Mouse (Mus musculus): ENCODE measurements around the gene Gpbp1l1. TPM values are rescaled to one million over a fixed set of nuclear protein-coding genes. Genes with fewer than 3 reads are reported as not detected.

Gpbp1l1 gene
- total RNA-seq (2023): 83.2 to 97.4 TPM (median 87.2 TPM) in 4 replicates

GRCm38 (mm10) chr4:116557306-116558121 is at the start of gene Gpbp1l1:
Gene Gpbp1l1, plus strand, starts transcription at chr4:116557658.

GRCm38 (mm10) chr4:116555413-116556300 is 1.8 kb upstream of the Gpbp1l1 start, which contains the start of gene Tmem69:
Gene Tmem69, minus strand, starts transcription at chr4:116555936.

GRCm38 (mm10) chr4:116596379-116596778 is 38.9 kb downstream of the Gpbp1l1 start, which contains the start of gene Ccdc17:
Gene Ccdc17, plus strand, starts transcription at chr4:116596654.

GRCm38 (mm10) chr4:116627722-116628662 is 70.5 kb downstream of the Gpbp1l1 start, which contains the start of gene Nasp:
Gene Nasp, minus strand, starts transcription at chr4:116627941.

Other genes starting within 250 kb of the Gpbp1l1 start
- 32.6 to 36.2 TPM (median 34.6 TPM) in 4 replicates for gene Mast2, start 93.5 kb upstream of the Gpbp1l1 start, total RNA-seq (2023)
- gene Ipp, start 50.1 kb upstream of the Gpbp1l1 start, total RNA-seq (2023): 12.5 to 15.4 TPM (median 14.5 TPM) in 4 replicates
- 10.7 to 11.1 TPM (median 10.9 TPM) in 4 replicates for gene Tmem69, start 1.7 kb upstream of the Gpbp1l1 start, total RNA-seq (2023)
- 17.6 to 22.3 TPM (median 18.6 TPM) in 4 replicates for gene Ccdc17, start 39.0 kb downstream of the Gpbp1l1 start, total RNA-seq (2023)
- 64.6 to 72.9 TPM (median 68.7 TPM) in 4 replicates for gene Nasp, start 70.3 kb downstream of the Gpbp1l1 start, total RNA-seq (2023)
- gene Akr1a1, start 94.0 kb downstream of the Gpbp1l1 start, total RNA-seq (2023): 168 to 183 TPM (median 175 TPM) in 4 replicates
- 156 to 175 TPM (median 166 TPM) in 4 replicates for gene Prdx1, start 127.9 kb downstream of the Gpbp1l1 start, total RNA-seq (2023)
- gene Mmachc, start 150.7 kb downstream of the Gpbp1l1 start, total RNA-seq (2023): 3.4 to 7.5 TPM (median 5.3 TPM) in 4 replicates
- 16.2 to 32.2 TPM (median 20.9 TPM) in 4 replicates for gene Ccdc163, start 150.9 kb downstream of the Gpbp1l1 start, total RNA-seq (2023)
- gene Tesk2, start 163.3 kb downstream of the Gpbp1l1 start, total RNA-seq (2023): 10.7 to 12.8 TPM (median 12.6 TPM) in 4 replicates
- 44.6 to 53.4 TPM (median 47.2 TPM) in 4 replicates for gene Toe1, start 250.0 kb downstream of the Gpbp1l1 start, total RNA-seq (2023)